Mouse (Mus musculus) forebrain, embryonic 12.5 days (tissue): ENCODE measurements around the gene Thsd7b. TPM values are rescaled to one million over a fixed set of nuclear protein-coding genes. Genes with fewer than 3 reads are reported as not detected.
"Not testable (repeated sequence)": the region's sequence is repeated elsewhere in the genome, so short reads cannot be mapped to it uniquely, and the experiment has no call there.

Experiments used
- ATAC-seq: fragments of 200-750 bp; cut with Nextera tagmentation; 2 replicates; pipeline ENCODE4 v1.8.0; 2017; ENCODE audit warnings: moderate TSS enrichment; ENCODE audit not compliant: low FRiP score
- H3K27ac ChIP-seq: fragments of 300-500 bp; sonication (generic); 2 replicates; pipeline ENCODE4 v1.5.1; 2016; ENCODE audit warnings: mild to moderate bottlenecking
- H3K27me3 ChIP-seq: fragments of 300-500 bp; sonication (generic); 2 replicates; pipeline ENCODE4 v1.6.1; 2016; ENCODE audit warnings: mild to moderate bottlenecking
- H3K36me3 ChIP-seq: fragments of 300-500 bp; sonication (generic); replicated peaks from 2 replicates; pipeline ENCODE4 v1.6.1; 2016; ENCODE audit warnings: mild to moderate bottlenecking
- H3K4me1 ChIP-seq: fragments of 300-500 bp; sonication (generic); 2 replicates; pipeline ENCODE4 v1.6.1; 2016
- H3K4me2 ChIP-seq: fragments of 300-500 bp; sonication (generic); 2 replicates; pipeline ENCODE4 v1.6.1; 2016; ENCODE audit warnings: mild to moderate bottlenecking, moderate library complexity
- H3K4me3 ChIP-seq: fragments of 300-500 bp; sonication (generic); replicated peaks from 2 replicates; pipeline ENCODE4 v1.5.1; 2016; ENCODE audit warnings: mild to moderate bottlenecking
- H3K9ac ChIP-seq: fragments of 300-500 bp; sonication (generic); 2 replicates; pipeline ENCODE4 v1.6.1; 2016; ENCODE audit warnings: mild to moderate bottlenecking
- H3K9me3 ChIP-seq: fragments of 300-500 bp; sonication (generic); 2 replicates; pipeline ENCODE4 v1.6.1; 2016
- WGBS: fragments of 180-500 bp; shearing (Covaris S2); methylation state at CpG from one replicate; pipeline ENCODE4 v1.1.7; 2016; 5-methylcytosine and 5-hydroxymethylcytosine counted together
- polyA plus RNA-seq: library from polyadenylated mRNA; unstranded; fragments of >200 nt; fragmentation: Nextera tagmentation; extraction: Ambion mirVana; gene quantifications from 2 replicates; pipeline ENCODE4 v1.2.1, GENCODE M21; 2016

Thsd7b gene
- polyA plus RNA-seq, 1 experiment from 2014 or later = 6.6 TPM

DNA sequence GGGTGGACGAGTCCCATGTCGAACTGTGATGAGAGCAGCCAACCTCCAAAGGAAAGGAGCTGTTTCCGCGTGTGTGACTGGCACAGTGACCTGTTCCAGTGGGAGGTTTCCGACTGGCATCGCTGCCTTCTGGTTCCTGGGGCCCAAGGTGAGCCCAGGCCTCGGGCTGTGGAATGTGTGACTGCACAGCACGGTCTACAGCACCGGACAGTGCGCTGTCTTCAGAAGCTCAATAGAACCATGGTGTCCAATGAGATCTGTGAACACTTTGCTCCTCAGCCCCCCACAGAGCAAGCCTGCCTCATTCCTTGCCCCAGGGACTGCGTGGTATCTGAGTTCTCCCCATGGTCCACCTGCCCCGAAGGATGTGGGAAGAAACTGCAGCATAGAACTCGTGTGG is 322.3 kb downstream of the Thsd7b start:
- Histone ChIP-seq H3K27ac (no peak overlapping the region), H3K9me3 (no peaks in the 10 kb centered on the region), H3K36me3 (no peaks in the 10 kb centered on the region), H3K27me3 (no peaks in the 10 kb centered on the region), H3K4me3 (no peak overlapping the region), H3K4me1 (no peaks in the 10 kb centered on the region), H3K4me2 (no peak overlapping the region), H3K9ac (no peak overlapping the region)
- 0 out of 2 replicates have a peak, but pooled peaks have one; percentile 14 for ATAC-seq
- 88% methylated on average over 13 of the region's 13 CpGs for WGBS

DNA sequence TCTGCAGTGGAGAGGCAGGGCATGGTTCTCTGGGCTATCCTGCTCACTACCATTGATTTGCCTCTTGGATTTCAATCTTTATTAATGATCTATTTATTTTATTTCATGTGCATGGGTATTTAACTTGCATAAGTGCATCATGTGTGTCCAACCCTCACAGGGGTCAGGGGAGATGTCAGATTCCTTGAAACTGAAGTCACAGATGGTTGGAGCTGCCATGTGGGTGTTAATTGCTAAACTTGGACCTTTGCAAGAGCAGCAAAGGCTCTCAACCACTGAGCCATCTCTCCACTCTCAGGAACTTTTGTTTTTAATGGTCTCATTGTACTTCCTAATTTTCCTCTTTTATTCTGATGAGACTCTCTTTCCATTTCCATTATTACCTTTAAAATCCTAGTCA is 327.8 kb downstream of the Thsd7b start:
- H3K4me2 ChIP-seq = no peak overlapping the region
- no peak for ATAC-seq
- no peaks in the 10 kb centered on the region for H3K36me3 ChIP-seq
- H3K9ac ChIP-seq = no peak overlapping the region
- no peaks in the 10 kb centered on the region for H3K9me3 ChIP-seq
- H3K4me1 ChIP-seq = peaks cover 7% of the 10 kb centered on the region
- no peak overlapping the region for H3K27ac ChIP-seq
- no peak overlapping the region for H3K4me3 ChIP-seq
- H3K27me3 ChIP-seq = no peaks in the 10 kb centered on the region

DNA sequence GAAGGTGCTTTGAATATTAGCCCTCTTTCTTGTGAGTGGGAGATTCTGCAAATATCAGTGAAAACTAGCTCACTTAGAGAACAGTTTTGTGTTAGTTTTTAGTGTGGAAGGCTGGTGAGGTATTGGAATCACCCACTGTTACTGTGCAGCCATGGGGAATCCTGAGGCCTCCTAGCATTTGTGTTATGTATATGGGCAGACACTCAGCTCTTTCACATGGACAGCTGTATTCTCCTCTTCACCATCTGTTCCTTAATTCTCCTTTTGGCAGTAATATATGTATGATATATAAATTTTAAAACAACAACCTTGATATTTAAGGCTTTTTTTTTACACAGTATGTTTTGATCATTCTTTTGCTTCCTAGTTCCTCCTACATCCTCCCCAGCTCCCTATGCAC is 329.2 kb downstream of the Thsd7b start:
- Histone ChIP-seq H3K36me3 (no peaks in the 10 kb centered on the region), H3K4me2 (no peak overlapping the region), H3K9me3 (no peaks in the 10 kb centered on the region), H3K4me1 (peaks cover 7% of the 10 kb centered on the region), H3K27ac (no peak overlapping the region), H3K9ac (no peak overlapping the region), H3K4me3 (no peak overlapping the region), H3K27me3 (no peaks in the 10 kb centered on the region)
- ATAC-seq = no peak

DNA sequence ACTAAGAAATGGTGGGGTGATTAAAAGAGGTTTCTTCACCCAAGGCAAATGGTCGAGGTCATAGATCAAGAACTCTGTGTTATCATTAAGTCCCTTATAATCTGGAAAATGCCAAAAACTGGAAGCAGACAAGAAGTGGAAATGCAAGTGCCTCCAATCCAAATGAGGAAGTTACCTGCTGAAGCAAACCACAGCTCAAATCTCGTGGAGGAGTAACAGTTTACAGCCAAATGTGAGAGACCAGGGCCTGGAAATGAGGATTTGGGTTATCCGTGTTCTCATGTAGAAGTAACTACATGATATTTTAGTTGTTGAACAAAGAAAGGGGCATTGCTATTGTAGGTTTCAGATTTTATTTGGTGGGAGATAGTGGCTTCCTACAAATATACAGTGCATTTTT is 335.3 kb downstream of the Thsd7b start:
- no peaks in the 10 kb centered on the region for H3K36me3 ChIP-seq
- no peak overlapping the region for H3K4me2 ChIP-seq
- ATAC-seq = no peak
- no peak overlapping the region for H3K9ac ChIP-seq
- no peak overlapping the region for H3K27ac ChIP-seq
- WGBS = 84% methylated on average over 3 of the region's 3 CpGs
- peaks cover 7% of the 10 kb centered on the region for H3K4me1 ChIP-seq
- H3K9me3 ChIP-seq = no peaks in the 10 kb centered on the region
- no peak overlapping the region for H3K4me3 ChIP-seq
- no peaks in the 10 kb centered on the region for H3K27me3 ChIP-seq

DNA sequence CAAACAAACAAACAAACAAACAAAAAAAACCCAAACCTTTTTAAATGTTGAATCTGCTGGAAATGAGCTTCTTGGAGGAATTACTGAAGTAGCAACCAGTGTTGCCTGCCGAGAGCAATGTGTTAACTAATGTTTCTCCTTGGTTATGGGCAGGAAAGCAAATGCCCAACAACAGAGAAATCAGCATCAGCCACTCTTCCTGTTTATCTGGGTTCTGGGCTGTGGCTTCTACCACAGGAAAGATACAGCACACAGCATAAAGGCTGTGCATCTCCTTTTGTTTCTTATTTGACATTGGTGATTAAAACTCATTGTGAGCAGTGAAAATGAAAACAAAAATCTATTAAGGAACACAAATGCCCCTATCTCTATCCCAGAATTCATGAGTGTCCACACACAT is 343.0 kb downstream of the Thsd7b start:
- Histone ChIP-seq H3K27ac (no peak overlapping the region), H3K4me1 (no peaks in the 10 kb centered on the region; the same call in 1 of the 2 replicates), H3K9me3 (no peaks in the 10 kb centered on the region), H3K27me3 (no peaks in the 10 kb centered on the region), H3K4me3 (no peak overlapping the region), H3K4me2 (no peak overlapping the region), H3K9ac (no peak overlapping the region), H3K36me3 (no peaks in the 10 kb centered on the region)
- WGBS = 90% methylated on average over 1 of the region's 1 CpGs
- no peak for ATAC-seq

DNA sequence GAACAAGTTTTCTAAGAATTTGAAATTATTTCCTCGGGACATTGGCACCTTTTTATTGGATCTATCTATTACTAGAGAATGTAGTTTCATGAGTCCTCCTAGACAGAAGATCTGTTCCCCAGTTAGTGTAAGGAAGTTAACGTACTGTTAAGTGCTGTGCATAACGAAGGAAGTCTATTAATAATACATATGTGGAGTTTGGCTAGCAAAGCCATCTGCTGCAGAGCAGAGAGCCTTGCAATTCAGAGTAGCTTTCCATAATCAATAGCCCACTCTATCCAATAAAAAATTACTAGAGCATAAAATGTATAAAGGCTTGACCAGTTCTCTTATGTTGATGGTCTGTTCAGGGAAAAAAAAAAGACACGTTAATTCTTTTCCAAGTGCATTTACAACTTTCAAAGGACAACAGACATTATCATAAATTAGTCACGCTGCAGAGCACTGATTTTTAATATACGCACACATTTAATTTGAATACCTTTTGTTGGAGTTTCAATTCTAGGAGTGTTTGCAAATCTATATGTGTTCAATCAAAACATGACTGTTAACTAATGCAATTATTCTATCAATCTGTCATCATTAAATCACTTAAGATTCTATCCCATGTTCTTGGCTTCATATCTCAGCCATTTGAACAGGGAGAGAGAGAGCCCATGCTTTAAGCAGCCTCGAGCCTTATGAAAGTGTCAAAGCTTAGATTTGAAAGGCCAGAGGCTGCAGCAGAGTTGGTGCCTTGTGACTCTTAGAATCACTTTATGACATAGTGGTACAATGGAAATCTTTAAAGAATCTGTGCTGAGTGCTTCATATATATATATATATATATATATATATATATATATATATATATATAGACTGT is 346.6 kb downstream of the Thsd7b start:
- Histone ChIP-seq H3K4me1 (no peaks in the 10 kb centered on the region; the same call in 1 of the 2 replicates), H3K4me3 (no peak overlapping the region), H3K27me3 (no peaks in the 10 kb centered on the region), H3K9me3 (no peaks in the 10 kb centered on the region), H3K27ac (no peak overlapping the region), H3K9ac (no peak overlapping the region), H3K36me3 (no peaks in the 10 kb centered on the region), H3K4me2 (no peak overlapping the region)
- no peak for ATAC-seq
- 56% methylated on average over 7 of the region's 7 CpGs for WGBS

DNA sequence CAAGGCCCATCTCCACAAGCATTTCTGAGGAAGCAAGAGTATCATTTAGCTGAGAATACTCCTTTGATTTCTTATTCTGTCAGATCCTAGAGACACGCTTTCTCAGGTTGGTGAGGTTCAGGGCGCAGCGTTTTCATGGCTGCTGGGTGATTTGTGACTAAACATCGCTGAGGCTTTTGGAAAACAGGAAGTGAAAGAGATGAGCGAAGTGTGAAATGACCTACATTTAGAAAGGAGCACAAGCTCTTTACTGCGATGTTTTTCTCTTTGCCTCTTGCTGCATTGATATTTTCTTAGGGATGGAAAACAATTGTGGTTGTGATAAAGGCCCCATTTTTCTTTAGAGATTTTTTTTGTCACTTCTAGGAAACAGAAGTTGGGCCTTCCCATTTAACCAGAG is 351.4 kb downstream of the Thsd7b start:
- H3K36me3 ChIP-seq = no peaks in the 10 kb centered on the region
- no peak for ATAC-seq
- no peaks in the 10 kb centered on the region for H3K9me3 ChIP-seq

DNA sequence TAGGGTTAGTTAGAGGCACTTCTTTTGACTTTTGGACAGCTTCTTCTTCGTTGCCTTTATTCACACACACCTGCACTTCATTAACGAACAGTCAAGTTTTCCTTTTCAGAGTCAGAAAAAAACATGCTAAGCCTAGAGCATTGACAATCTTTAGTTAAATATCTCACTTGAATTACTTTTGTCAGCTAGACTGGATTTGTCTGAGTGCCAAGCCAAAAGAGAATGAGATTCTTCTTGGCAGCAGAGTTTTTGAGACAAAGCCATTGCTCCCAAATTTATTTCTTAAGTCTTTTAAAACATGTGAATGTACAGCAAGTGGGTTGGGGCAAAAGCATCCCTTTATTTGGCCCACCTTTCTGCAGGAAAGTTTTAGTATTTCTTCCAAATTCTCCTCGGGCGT is 362.0 kb downstream of the Thsd7b start:
- no peaks in the 10 kb centered on the region for H3K4me1 ChIP-seq
- H3K27me3 ChIP-seq = no peaks in the 10 kb centered on the region
- no peak overlapping the region for H3K4me3 ChIP-seq
- no peak overlapping the region for H3K9ac ChIP-seq
- 69% methylated on average over 4 of the region's 4 CpGs for WGBS
- no peak for ATAC-seq
- no peaks in the 10 kb centered on the region for H3K9me3 ChIP-seq
- no peaks in the 10 kb centered on the region for H3K36me3 ChIP-seq
- H3K4me2 ChIP-seq = no peak overlapping the region
- H3K27ac ChIP-seq = no peak overlapping the region

More for the DNA sequence above, 351.4 kb downstream of the Thsd7b start:
- Histone ChIP-seq H3K4me3 (no peak overlapping the region), H3K27me3 (no peaks in the 10 kb centered on the region), H3K27ac (no peak overlapping the region), H3K9ac (no peak overlapping the region), H3K4me2 (no peak overlapping the region), H3K4me1 (no peaks in the 10 kb centered on the region; the same call in 1 of the 2 replicates)
- 88% methylated on average over 6 of the region's 6 CpGs for WGBS

DNA sequence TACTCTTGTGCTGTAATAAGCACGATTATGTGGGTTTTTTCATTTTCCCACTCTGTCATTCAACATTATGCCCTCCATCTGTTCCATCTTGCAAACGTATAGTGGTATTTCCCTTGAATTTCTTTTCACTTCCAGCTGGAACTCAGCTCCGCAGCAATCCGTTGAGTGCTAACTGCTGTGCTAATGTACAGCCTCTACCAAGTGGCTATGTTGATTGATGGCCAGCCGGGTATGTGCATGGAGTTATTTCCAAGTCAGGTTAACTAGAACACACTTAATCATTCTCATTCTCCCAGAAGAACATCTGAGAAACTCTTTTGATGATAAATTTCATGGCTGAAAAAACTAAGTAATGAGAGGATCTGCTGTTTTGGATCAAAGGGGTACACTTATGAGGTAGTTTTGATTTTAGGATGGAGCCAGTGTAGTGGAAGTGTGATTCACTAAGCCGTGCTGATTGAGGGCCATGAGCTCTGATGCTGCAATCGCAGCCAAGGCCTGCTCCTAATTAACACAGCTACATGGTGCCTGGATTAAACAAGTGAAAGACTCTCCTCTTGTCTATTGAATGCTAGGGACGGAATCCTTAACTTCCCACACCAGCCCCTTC is 371.3 kb downstream of the Thsd7b start:
- 26% methylated on average over 8 of the region's 8 CpGs for WGBS
- no peak overlapping the region for H3K4me3 ChIP-seq
- no peak overlapping the region for H3K4me2 ChIP-seq
- no peaks in the 10 kb centered on the region for H3K36me3 ChIP-seq
- H3K27ac ChIP-seq = peak overlapping the region; percentile 69; the same call in 1 of the 2 replicates
- no peaks in the 10 kb centered on the region for H3K27me3 ChIP-seq
- ATAC-seq = peak; percentile 94; the same call in 1 of the 2 replicates
- H3K4me1 ChIP-seq = no peaks in the 10 kb centered on the region
- no peak overlapping the region for H3K9ac ChIP-seq
- H3K9me3 ChIP-seq = no peaks in the 10 kb centered on the region

DNA sequence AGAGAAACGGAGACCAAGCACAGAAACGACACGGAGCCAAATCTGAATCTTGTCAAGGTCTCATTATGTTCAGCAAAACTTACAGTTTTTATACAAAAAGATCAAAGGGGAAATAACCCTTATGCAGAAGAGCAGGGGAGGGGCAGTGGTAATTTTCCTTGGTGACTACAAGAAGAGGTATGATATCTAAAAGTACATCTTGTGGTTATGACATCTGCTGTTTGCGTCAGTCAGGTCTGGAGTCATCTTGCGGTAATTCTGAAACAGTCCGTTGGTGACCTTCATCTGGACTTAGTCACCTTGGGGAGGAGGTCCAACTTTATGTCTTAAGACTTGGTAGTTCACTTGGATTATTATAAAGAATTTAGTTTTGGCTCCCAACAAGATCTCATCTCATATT is 378.3 kb downstream of the Thsd7b start:
- H3K9ac ChIP-seq, H3K4me1 ChIP-seq, H3K36me3 ChIP-seq, H3K27me3 ChIP-seq, H3K27ac ChIP-seq, H3K4me2 ChIP-seq, H3K4me3 ChIP-seq, ATAC-seq, H3K9me3 ChIP-seq: not testable (repeated sequence)
- 88% methylated on average over 6 of the region's 6 CpGs for WGBS

DNA sequence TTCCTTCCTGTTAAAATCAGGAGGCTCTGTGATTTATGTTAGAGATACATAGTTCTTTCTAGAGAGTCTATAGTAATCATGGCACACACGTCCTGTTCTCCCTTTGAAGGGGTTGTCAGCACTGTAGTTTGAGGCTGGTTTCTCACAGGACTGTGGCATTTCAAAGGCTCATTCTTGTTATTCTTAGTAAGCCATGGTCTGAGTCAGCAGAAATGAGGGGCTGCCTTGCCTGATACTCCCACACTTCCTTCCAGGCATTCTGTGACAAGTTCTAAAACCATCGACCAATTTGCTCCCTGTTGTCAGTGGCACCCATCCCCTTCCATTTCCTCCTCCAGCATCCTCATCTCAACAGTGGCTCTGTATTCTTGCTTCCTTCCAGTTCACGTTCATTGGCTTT is 384.9 kb downstream of the Thsd7b start:
- Histone ChIP-seq H3K9me3 (no peaks in the 10 kb centered on the region), H3K9ac (no peak overlapping the region), H3K4me2 (no peak overlapping the region), H3K36me3 (no peaks in the 10 kb centered on the region), H3K27ac (no peak overlapping the region), H3K4me1 (no peaks in the 10 kb centered on the region), H3K4me3 (no peak overlapping the region), H3K27me3 (no peaks in the 10 kb centered on the region)
- no peak for ATAC-seq
- 79% methylated on average over 3 of the region's 3 CpGs for WGBS

DNA sequence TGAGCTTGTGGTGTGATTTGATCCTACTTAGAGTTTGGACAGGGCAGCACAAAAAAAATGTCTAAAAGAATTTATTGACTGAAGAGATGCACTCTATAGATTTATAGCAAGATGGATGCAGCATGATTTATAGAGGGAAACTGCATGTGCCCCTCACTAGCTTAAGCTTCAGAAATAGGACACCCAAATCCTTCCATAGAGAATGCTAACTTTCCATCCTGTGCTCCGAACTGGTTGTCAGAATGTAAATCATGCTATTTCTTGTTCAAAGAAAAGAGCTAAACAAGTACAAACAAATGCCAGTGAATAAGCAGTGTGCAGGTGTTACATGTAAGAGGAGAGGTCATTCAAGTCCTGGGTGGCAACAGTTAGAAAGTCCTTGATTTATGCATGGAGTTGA is 402.8 kb downstream of the Thsd7b start:
- 64% methylated on average over 1 of the region's 1 CpGs for WGBS
- Histone ChIP-seq H3K27me3 (no peaks in the 10 kb centered on the region), H3K36me3 (no peaks in the 10 kb centered on the region), H3K9ac (no peak overlapping the region), H3K4me3 (no peak overlapping the region), H3K9me3 (no peaks in the 10 kb centered on the region), H3K4me1 (no peaks in the 10 kb centered on the region), H3K4me2 (no peak overlapping the region), H3K27ac (no peak overlapping the region)
- no peak for ATAC-seq

DNA sequence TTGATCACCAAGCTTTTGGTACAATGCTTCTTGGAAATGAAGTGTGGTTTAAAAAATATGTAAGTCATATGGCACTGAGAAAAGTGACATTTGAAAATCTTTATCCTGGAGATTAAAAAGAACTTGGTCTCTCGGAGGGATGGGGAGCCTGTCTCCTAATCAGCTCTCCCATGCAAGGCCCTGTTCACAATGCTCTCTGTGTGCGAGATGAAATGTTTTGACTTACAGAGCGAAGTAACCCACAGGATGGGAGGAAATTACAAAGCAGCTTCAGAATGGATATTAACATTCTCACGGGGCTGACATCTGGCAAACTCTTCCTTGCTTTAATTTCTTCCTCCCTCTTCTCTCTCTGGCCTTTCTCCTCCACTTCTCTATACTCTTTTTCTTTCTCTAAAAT is 405.7 kb downstream of the Thsd7b start:
- ATAC-seq = no peak
- Histone ChIP-seq H3K27ac (no peak overlapping the region), H3K9me3 (no peaks in the 10 kb centered on the region), H3K4me3 (no peak overlapping the region), H3K9ac (no peak overlapping the region), H3K4me2 (no peak overlapping the region), H3K36me3 (no peaks in the 10 kb centered on the region), H3K27me3 (no peaks in the 10 kb centered on the region), H3K4me1 (no peaks in the 10 kb centered on the region)
- WGBS = 21% methylated on average over 4 of the region's 4 CpGs
